Mouse (Mus musculus) retina, postnatal 7 days (tissue): ENCODE measurements at regions not wholly inside any gene's neighbourhood (a gene's known extent, or its start where the extent isn't known, plus 50 kb on each side); places are given as distances from the start of the nearest gene placed in this dataset.

ENCODE experiments used
- DNase-seq: peaks from one replicate; pipeline ENCODE4 v3.0.0-alpha.2; 2012; ENCODE audit warnings: low read depth, low spot score

DNA sequence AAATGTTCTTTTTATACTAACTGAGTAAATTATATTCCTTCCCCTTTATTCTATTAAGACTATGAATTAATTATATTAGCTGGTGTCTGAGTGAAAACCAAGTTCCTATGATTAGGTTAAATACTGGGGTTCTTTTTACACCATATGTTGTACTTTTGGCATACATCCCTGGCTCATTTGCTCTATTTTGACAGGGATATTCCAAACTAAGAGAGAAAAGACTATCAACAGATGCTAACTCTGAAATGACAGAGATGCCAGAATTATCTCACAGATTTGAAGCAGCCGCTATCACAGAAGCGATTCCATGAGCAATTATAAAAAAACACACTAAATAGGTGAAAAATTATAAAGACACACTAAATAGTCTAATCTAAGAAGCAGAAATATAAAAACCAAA lies 119.0 kb upstream of the Irx4 start:
- no peak for DNase-seq

DNA sequence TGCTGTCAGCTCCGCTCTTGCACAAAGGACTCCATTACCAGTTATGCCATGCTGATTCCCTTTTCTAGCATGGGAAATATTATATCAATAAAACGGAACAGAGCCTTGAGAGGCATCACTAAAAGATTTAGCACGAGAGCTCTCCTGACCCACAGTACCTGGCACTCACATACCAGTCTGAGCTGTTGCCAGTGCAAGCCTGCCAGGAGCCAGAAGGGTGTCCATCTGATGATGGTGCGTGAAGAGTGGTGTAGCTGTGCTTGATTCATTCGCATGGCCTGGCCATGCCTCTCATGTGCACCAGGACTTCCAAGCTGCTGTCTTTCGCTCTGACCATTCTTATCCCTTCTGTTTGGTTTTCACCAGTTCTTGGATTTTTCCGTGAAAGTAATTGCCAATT lies 102.3 kb upstream of the Irx4 start:
- no peak for DNase-seq

DNA sequence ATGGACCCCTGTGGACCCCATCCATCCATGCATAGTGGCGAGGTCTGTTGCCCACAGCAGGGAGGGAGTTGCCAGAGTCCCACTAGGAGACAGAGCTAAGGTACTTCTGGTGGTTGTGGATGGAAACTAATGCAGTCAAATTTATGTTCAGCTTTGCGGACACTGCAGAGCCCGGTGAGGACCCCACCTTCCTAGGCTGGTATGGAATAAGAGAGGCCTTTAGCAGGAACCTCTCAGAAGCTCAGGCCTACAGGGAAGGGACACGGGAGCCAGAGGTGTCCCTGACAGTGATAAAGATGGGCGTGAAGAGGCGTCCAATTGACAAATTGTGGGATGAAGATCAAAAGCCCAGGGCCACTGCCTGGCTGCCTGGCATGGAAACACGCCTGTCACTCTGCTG lies 100.8 kb upstream of the Irx4 start:
- DNase-seq, result no peak

- DNase-seq, result no peak
Measured at GRCm38 (mm10) chr13:73159865-73160264, 100.4 kb upstream of the Irx4 start.

DNA sequence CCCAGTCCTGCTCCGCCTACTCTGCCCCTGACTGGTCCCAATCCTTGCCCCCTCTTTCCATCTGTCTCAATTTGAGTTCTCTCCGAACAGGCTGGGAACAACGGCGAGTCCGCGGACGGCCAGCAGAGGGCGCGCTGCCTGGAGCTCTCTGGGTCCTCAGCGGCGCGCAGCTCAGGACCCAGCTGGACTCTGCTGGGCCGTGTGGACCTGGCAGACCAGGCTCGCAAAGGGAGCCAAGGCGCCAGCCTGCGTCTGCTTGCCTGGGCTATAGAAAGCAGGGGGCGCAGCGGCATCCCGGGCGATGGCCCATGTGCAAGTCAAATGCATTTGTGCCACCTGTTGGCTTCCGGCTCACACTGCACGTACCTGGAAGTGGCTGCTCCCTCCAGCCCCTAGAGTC lies 100.0 kb upstream of the Irx4 start:
- DNase-seq, result peak; percentile 78

- no peak for DNase-seq
Measured at GRCm38 (mm10) chr13:73170301-73170700, 90.0 kb upstream of the Irx4 start.

DNA sequence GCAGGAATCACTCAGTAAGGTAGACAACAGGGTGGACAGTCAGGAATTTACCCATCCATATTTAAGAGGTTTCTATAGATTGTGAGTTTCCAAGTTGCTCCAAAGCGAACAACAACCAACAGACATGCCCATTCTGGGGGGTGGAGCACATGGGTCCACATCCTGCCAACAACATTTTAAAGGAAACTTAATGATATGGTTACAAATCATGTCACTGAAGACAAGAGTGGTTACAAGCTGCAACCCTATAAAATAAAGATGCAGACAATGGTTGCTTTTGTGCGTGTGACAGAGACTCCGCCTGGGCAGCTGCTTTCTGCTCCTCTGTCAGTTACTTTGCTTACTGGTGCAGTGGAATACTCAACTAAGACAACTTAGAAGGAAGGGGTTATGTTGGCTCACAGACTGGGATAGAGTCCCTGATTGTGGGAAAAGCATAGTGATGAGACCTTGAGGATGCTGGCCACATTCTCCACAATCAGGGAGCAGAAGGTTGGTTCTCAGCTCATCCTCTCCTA lies 52.3 kb upstream of the Irx4 start:
- no peak for DNase-seq
